Mouse (Mus musculus): ENCODE measurements at regions not wholly inside any gene's neighbourhood (a gene's known extent, or its start where the extent isn't known, plus 50 kb on each side); places are given as distances from the start of the nearest gene placed in this dataset.

DNA sequence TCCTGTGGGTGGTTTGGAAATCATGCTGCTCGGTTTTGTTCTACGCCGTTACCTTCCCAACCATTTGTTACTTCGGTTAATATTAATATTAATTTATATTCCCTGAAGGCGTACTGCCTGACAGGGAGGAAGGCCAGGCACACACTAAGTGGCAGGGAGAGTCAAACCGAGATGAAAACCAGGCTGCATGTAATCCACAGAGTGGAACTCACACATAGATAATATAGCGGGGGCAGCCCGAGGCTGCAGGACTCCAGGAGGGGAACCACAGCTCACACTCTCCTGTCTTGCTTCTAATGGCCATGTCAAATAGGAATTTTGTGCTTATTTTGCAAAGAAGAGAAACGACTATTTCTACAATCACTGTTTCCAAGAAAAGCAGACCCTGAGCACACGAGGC, 161.3 kb upstream of the Ncam1 start:
- H3K27ac ChIP-seq (ENCODE audit: insufficient read depth, low read depth) = no peak overlapping the region
- H3K79me2 ChIP-seq (replicated peaks; ENCODE audit: control insufficient read depth, extremely low read depth, insufficient read depth, poor library complexity, severe bottlenecking) = no peaks in the 10 kb centered on the region
- in situ Hi-C loops (cut with MboI; ENCODE audit: low pct_ligation_motif_present, low pct_unique_long_range_greater_than_20kb, low sequenced_read_pairs) (no loop called here), dilution Hi-C loops (cut with MboI; ENCODE audit: extremely low pct_ligation_motif_present, extremely low pct_unique_long_range_greater_than_20kb, low sequenced_read_pairs) (no loop called here)
- no peak overlapping the region for H3K4me3 ChIP-seq (replicated peaks in 1 of 3; ENCODE audit: low read depth in 2 of 3, low read length in 2 of 3, poor library complexity in 1 of 3)
- H3K4me1 ChIP-seq (ENCODE audit: control insufficient read depth in 1 of 2, insufficient read depth in 2 of 2) = no peaks in the 10 kb centered on the region
- no peak for DNase-seq (ENCODE audit: extremely low read depth)
- no peak for TF ChIP-seq USF1 (IDR thresholded peaks at IDR 0.05; ENCODE audit: low read depth, low read length)
- no peaks in the 10 kb centered on the region for H3K9me3 ChIP-seq (replicated peaks; ENCODE audit: low read length)
- no peaks in the 10 kb centered on the region for H3K36me3 ChIP-seq (replicated peaks in 1 of 2; ENCODE audit: control insufficient read depth in 1 of 2, insufficient read depth in 1 of 2, low read length in 1 of 2)
- no peaks in the 10 kb centered on the region for H3K27me3 ChIP-seq (replicated peaks)
- no peak overlapping the region for H3K9ac ChIP-seq (ENCODE audit: insufficient read depth, low read depth)
- no peak overlapping the region for H3K4me2 ChIP-seq (ENCODE audit: insufficient read depth, low read depth, poor library complexity, severe bottlenecking)

DNA sequence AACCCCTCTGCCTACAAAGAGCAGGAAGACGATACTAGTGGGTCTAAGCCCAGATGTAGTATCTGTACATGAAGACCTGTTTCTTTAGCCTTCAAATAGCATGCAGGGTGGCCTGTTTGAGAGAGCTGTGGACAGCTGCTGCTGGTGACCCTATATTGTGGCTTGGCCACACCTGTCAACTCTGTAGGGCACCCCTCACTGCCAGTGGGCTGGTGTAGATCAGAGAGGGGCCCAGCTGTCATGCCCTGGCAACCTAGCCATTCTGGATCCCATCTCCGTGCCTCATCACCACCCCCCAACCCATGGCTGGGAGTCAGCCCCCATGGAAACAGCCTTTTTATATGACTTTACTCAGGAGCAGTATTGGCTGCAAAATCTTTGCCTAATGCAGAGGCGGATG, 160.2 kb upstream of the Ncam1 start:
- dilution Hi-C loops (cut with MboI; ENCODE audit: extremely low pct_ligation_motif_present, extremely low pct_unique_long_range_greater_than_20kb, low sequenced_read_pairs) = no loop called here

DNA sequence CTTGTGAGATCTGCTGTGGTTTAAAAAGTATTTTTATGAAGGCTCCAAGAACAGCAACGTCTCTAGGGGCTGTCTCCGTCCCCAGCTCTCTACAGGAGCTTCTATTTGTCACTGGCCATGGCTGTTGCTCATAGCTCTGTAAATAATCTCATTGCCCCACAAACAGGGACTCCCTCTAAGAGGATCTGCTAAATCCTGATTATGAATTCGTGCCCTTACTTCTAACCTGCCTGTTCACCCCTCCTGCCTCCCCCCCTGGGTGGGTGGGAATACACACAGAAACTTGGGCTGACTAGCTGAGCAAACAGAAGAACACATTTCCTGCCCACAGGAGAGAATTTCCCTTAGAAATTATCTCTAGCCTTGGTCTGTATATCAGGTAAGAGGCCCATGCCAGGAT, 155.9 kb upstream of the Ncam1 start:
- no peak overlapping the region for H3K27ac ChIP-seq (ENCODE audit: insufficient read depth, low read depth)
- TF ChIP-seq POLR2A (IDR thresholded peaks at IDR 0.05; ENCODE audit: low read depth, low read length) = no peak
- no peak for TF ChIP-seq MAX (IDR thresholded peaks at IDR 0.05; ENCODE audit: low read length)
- TF ChIP-seq NRF1 (IDR thresholded peaks at IDR 0.05; ENCODE audit: low read depth, low read length) = no peak
- TF ChIP-seq EP300 (IDR thresholded peaks at IDR 0.05; ENCODE audit: low read length) = no peak
- TF ChIP-seq GABPA (IDR thresholded peaks at IDR 0.05; ENCODE audit: insufficient replicate concordance, low read depth, low read length) = no peak
- TF ChIP-seq ZNF384 (IDR thresholded peaks at IDR 0.05; ENCODE audit: low read depth, low read length) = no peak
- TF ChIP-seq POLR2AphosphoS2 (IDR thresholded peaks at IDR 0.05; ENCODE audit: low read depth, low read length) = no peak
- no peak for TF ChIP-seq PAX5 (IDR thresholded peaks at IDR 0.05; ENCODE audit: low read length)
- TF ChIP-seq MEF2A (IDR thresholded peaks at IDR 0.05; ENCODE audit: borderline replicate concordance, low read depth, low read length) = no peak
- TF ChIP-seq HCFC1 (IDR thresholded peaks at IDR 0.05; ENCODE audit: low read depth, low read length) = no peak
- no peak for TF ChIP-seq MAFK (IDR thresholded peaks at IDR 0.05; ENCODE audit: insufficient replicate concordance, low read length)
- no peaks in the 10 kb centered on the region for H3K4me1 ChIP-seq (ENCODE audit: control insufficient read depth in 1 of 2, insufficient read depth in 2 of 2)
- dilution Hi-C loops (cut with MboI; ENCODE audit: extremely low pct_ligation_motif_present, extremely low pct_unique_long_range_greater_than_20kb, low sequenced_read_pairs) = no loop called here
- no peaks in the 10 kb centered on the region for H3K27me3 ChIP-seq (replicated peaks)
- H3K79me2 ChIP-seq (replicated peaks; ENCODE audit: control insufficient read depth, extremely low read depth, insufficient read depth, poor library complexity, severe bottlenecking) = no peaks in the 10 kb centered on the region
- H3K9me3 ChIP-seq (replicated peaks; ENCODE audit: low read length) = peaks cover 3% of the 10 kb centered on the region
- H3K9ac ChIP-seq (ENCODE audit: insufficient read depth, low read depth) = no peak overlapping the region
- no peaks in the 10 kb centered on the region for H3K36me3 ChIP-seq (replicated peaks in 1 of 2; ENCODE audit: control insufficient read depth in 1 of 2, insufficient read depth in 1 of 2, low read length in 1 of 2)
- H3K4me3 ChIP-seq (replicated peaks in 1 of 3; ENCODE audit: low read depth in 2 of 3, low read length in 2 of 3, poor library complexity in 1 of 3) = no peak overlapping the region
- no peak for DNase-seq (ENCODE audit: extremely low read depth)
- no peak overlapping the region for H3K4me2 ChIP-seq (ENCODE audit: insufficient read depth, low read depth, poor library complexity, severe bottlenecking)
- in situ Hi-C loops (cut with MboI; ENCODE audit: low pct_ligation_motif_present, low pct_unique_long_range_greater_than_20kb, low sequenced_read_pairs) = no loop called here

More for the DNA sequence above, 160.2 kb upstream of the Ncam1 start:
- no peaks in the 10 kb centered on the region for H3K4me1 ChIP-seq (ENCODE audit: control insufficient read depth in 1 of 2, insufficient read depth in 2 of 2)
- no peaks in the 10 kb centered on the region for H3K36me3 ChIP-seq (replicated peaks in 1 of 2; ENCODE audit: control insufficient read depth in 1 of 2, insufficient read depth in 1 of 2, low read length in 1 of 2)
- H3K9me3 ChIP-seq (replicated peaks; ENCODE audit: low read length) = no peaks in the 10 kb centered on the region
- DNase-seq (ENCODE audit: extremely low read depth) = no peak
- TF ChIP-seq USF1 (IDR thresholded peaks at IDR 0.05; ENCODE audit: low read depth, low read length) (no peak), MYC (IDR thresholded peaks at IDR 0.05; ENCODE audit: low read depth, low read length) (no peak), ELF1 (IDR thresholded peaks at IDR 0.05; ENCODE audit: low read depth, low read length) (no peak), BHLHE40 (IDR thresholded peaks at IDR 0.05; ENCODE audit: low read depth, low read length) (no peak), NRF1 (IDR thresholded peaks at IDR 0.05; ENCODE audit: low read depth, low read length) (no peak), MAX (IDR thresholded peaks at IDR 0.05; ENCODE audit: low read length) (no peak), E2F4 (IDR thresholded peaks at IDR 0.05; ENCODE audit: insufficient replicate concordance, low read depth, low read length) (no peak)
- H3K4me3 ChIP-seq (replicated peaks in 1 of 3; ENCODE audit: low read depth in 2 of 3, low read length in 2 of 3, poor library complexity in 1 of 3) = no peak overlapping the region
- H3K27me3 ChIP-seq (replicated peaks) = no peaks in the 10 kb centered on the region
- H3K9ac ChIP-seq (ENCODE audit: insufficient read depth, low read depth) = no peak overlapping the region
- H3K79me2 ChIP-seq (replicated peaks; ENCODE audit: control insufficient read depth, extremely low read depth, insufficient read depth, poor library complexity, severe bottlenecking) = no peaks in the 10 kb centered on the region
- H3K4me2 ChIP-seq (ENCODE audit: insufficient read depth, low read depth, poor library complexity, severe bottlenecking) = no peak overlapping the region
- in situ Hi-C loops (cut with MboI; ENCODE audit: low pct_ligation_motif_present, low pct_unique_long_range_greater_than_20kb, low sequenced_read_pairs) = no loop called here
- H3K27ac ChIP-seq (ENCODE audit: insufficient read depth, low read depth) = no peak overlapping the region

All from CH12.LX (cell line).